Mouse (Mus musculus): ENCODE measurements at regions not wholly inside any gene's neighbourhood (a gene's known extent, or its start where the extent isn't known, plus 50 kb on each side); places are given as distances from the start of the nearest gene placed in this dataset.

DNA sequence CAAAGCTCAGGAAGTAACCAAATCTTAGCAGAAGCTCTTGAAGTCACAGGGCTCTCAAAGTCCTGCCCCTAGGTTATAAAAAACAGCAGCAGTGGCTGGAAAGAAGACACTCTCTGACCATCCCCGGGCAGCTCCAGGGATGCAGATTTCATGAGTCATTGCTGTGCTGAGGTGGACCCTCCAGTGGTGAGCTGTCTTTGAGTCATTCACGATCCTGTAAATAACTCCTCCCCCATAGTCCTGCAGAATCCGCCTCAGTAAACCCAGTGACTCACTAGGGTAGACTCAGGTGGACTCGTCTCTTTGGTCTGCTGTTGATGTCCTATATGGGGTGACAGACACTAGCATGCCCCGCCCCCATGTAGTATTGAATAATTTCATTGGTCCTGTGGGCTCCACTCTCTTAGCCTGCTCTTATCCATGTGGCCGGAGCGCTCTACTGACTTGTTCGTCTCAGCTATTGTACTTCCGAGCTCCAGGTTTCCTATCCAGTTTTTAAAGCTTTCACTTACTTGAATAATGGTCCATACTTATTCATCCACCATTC lies 164.1 kb upstream of the Hs6st1 start:
- TF ChIP-seq CTCF (IDR thresholded peaks at IDR 0.05; ENCODE audit: low read depth) (no peak), EP300 (optimal IDR thresholded peaks at IDR 0.05) (no peak)

Data from stomach, postnatal 0 days (tissue).